Mouse (Mus musculus): ENCODE measurements around the gene Sec24d.
"Not testable (repeated sequence)": the region's sequence is repeated elsewhere in the genome, so short reads cannot be mapped to it uniquely, and the experiment has no call there.

Sec24d gene

GRCm38 (mm10) chr3:123336455-123336854 is 69.2 kb downstream of the Sec24d start:
- in situ Hi-C loops (cut with MseI, MboI) = no loop called here

DNA sequence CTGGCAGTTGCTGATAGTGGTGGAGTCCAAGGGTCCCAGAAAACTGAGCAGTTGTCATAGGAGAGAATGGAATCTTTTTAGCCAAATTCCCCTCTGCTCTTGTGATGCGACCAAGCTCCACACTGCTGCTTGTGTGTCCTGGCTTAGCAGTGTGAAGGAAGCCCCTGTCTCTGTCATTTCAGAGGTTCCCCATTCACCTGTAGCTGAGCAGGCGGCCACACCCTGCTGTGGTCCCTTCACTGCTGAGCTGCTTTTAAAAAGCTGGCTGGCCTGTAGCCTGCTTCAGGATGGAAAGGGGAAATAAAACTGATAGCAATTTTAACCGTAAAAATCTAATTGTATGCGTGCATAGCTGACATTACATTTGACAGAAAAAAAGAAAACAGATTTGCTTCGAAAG is 69.7 kb downstream of the Sec24d start:
- in situ Hi-C loops (cut with MseI, MboI) = no loop called here

GRCm38 (mm10) chr3:123337853-123338252 is 70.6 kb downstream of the Sec24d start:
- in situ Hi-C loops (cut with MseI, MboI) = no loop called here

DNA sequence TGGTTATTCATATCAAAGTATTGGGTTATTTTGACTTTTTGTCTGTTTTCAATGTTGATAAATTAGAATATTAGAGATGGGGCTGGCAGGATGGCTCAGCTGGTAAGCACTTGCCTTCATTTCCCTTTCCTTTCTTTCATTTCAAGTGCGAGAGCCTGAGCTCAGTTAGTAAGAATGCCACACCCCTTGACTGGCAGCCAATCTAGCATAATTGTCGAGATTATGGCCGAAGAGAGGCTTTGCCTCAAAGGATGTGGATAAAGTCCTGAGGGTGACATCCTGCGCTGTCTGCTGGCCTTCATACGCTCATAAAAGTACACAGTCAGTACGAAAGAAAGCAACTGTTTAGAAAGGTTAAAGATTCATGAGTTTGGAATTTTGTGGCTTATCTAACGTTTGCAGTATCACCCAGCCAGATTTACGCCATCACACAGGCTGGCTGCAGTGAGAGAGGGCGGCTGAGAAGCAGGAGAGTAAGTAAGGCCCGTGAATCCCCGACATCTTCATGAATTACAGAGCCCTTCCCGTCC is 71.5 kb downstream of the Sec24d start:
- in situ Hi-C loops (cut with MseI, MboI) = no loop called here

GRCm38 (mm10) chr3:123341049-123341448 is 73.8 kb downstream of the Sec24d start:
- in situ Hi-C loops (cut with MseI, MboI) = no loop called here

DNA sequence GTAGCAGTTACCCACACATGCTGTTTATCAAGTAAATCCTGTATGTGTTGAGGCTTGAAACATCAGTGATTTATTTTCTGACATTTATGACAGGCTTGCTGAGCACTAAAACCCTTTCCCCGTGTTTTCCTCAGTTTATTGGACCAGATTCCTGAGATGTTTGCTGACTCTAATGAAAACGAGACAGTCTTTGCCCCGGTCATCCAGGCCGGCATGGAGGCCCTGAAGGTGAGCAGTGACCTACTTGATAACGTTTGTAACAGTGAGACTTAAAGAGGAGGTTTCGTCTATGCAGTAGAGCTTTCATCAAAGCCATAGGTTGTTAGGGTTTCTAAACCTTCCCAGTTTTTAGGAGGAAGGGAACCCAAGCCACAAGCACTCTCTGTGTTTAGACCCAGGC is 76.4 kb downstream of the Sec24d start:
- in situ Hi-C loops (cut with MseI, MboI) = no loop called here

- in situ Hi-C loops (cut with MseI, MboI) = no loop called here
Observed at GRCm38 (mm10) chr3:123348080-123348802, 81.0 kb downstream of the Sec24d start.

- in situ Hi-C loops (cut with MseI, MboI) = loop anchor here (10.0 kb wide), 1 partner anchor 186 kb away; no protein-coding TSS in a partner anchor
Observed at GRCm38 (mm10) chr3:123350602-123351001, 83.3 kb downstream of the Sec24d start.

DNA sequence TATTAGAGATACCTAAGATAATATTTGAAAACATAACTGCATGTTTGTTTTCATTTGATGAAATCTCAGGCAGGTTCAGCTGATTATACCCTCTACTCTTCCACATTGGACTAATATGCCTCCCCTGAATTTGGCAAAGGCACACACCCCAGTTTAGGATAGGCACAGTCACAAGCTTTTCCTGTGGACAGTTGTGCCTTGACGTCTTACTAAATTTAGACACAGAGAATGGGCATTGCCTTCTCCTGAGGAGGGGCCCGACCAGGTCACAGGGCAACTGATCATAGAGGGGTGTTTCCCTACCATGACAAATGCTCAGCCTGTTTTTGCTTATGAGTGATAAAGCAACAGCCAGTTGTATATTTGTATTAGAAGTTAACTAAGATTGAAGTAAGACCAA is 84.3 kb downstream of the Sec24d start:
- in situ Hi-C loops (cut with MseI, MboI) = loop anchor here (10.0 kb wide), 1 partner anchor 187 kb away; no protein-coding TSS in a partner anchor

DNA sequence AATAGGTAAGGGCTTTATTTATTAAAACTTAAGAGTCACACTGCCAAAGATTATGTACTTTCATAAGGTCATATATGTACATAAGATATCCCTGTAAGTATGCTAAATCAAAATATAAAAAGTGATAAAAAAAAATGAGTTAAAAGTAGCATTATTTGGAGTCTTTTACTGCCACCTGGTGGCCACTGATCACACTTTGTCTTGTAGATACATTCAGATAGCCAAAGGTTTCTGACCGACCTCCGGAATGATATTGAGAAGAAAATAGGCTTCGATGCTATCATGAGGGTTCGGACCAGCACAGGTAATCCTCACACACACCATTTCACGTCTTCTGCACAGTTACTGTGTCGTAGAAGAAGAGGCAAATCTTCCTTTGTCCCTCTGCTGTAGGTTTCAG is 85.9 kb downstream of the Sec24d start:
- in situ Hi-C loops (cut with MseI, MboI) = loop anchor here (10.0 kb wide), 1 partner anchor 188 kb away; no protein-coding TSS in a partner anchor

DNA sequence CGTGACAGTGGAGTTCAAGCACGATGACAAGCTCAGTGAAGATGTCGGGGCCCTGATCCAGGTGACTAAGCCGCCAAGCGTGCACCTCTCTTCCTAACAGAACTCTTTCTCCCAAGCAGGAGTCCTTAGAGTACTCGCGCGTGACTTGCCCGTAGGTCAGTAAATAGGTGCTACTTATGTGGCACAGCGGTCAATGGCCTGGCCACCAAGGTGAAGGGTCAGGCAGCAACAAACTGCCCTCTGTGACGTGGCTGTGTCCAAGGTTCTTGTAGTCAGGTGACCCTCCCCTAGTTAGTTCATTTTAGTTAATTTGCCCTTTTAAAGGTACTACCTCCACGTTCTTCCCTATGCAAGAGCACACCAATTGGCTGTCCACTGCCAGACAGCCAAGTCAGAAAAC is 86.4 kb downstream of the Sec24d start:
- in situ Hi-C loops (cut with MseI, MboI) = loop anchor here (10.0 kb wide), 1 partner anchor 189 kb away; no protein-coding TSS in a partner anchor

DNA sequence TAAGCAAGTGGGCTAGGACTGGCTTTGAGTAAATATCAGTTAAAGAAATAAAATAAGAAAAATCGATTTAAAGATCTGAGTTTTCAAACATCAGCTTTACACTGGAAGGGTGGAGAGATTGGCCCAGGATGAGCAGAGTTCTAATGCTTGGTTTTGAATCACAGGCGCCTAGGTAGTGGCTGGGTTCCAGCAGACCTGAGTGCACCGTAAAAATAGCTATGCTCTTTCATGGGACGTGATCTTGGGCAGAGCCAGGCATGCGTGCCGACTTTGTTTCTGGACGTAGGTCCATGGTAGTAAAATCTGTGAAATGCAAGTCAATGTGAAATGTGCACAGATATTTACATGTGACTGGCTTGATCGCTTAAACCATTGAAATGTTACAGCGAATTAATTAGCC is 87.1 kb downstream of the Sec24d start:
- in situ Hi-C loops (cut with MseI, MboI) = loop anchor here (10.0 kb wide), 1 partner anchor 190 kb away; no protein-coding TSS in a partner anchor

- in situ Hi-C loops (cut with MseI, MboI) = loop anchor here (10.0 kb wide), 1 partner anchor 192 kb away; no protein-coding TSS in a partner anchor
Observed at GRCm38 (mm10) chr3:123356377-123356991, 89.2 kb downstream of the Sec24d start.

- in situ Hi-C loops (cut with MseI, MboI) = not testable (repeated sequence)
Observed at GRCm38 (mm10) chr3:123366820-123367219, 99.6 kb downstream of the Sec24d start.

DNA sequence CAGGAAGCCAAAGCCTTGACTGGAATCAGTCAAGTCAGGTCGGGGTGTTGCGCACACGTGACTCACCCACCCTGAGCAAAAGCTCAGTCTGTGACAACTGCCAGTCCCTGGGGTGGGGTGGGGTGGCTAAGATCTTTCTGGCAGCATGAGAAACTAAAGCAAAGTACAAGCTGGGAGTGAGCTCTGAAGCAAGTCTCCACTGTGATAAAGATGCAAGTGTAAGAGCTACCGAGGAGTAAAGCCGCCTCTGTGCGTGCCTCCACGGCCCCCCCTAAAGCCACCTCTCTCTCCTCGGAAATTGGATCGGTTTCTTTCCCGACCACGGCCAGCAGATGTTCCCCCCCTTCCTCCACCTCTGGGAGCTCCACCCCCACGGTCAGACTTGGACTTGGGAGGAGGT is 101.9 kb downstream of the Sec24d start:
- in situ Hi-C loops (cut with MseI, MboI) = no loop called here

GRCm38 (mm10) chr3:123370927-123371326 is 103.7 kb downstream of the Sec24d start:
- in situ Hi-C loops (cut with MseI, MboI) = no loop called here

- in situ Hi-C loops (cut with MseI, MboI) = no loop called here
Observed at GRCm38 (mm10) chr3:123371766-123372535, 104.7 kb downstream of the Sec24d start.

- in situ Hi-C loops (cut with MseI, MboI) = no loop called here
Observed at GRCm38 (mm10) chr3:123376562-123376961, 109.3 kb downstream of the Sec24d start.

DNA sequence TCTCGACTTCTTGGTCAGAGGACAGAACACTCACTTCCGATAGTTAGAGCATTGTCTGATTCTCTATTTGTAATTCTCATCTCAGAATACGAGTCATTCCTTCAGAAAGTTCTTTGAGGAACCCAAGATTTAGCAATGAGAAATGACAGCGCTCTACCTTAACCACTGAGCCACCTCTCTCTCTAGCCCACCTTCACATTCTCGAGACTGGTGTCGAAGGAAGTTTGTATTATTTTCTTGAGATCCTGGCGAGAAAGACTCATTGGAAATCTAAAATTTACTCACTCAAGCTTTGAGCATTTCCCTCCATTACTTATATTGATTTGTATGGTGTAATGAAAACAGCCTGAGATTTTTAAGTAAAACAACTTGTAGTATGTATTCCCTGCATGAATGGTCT is 117.2 kb downstream of the Sec24d start:
- in situ Hi-C loops (cut with MseI, MboI) = no loop called here

GRCm38 (mm10) chr3:123385118-123385485 is 117.8 kb downstream of the Sec24d start:
- in situ Hi-C loops (cut with MseI, MboI) = no loop called here

DNA sequence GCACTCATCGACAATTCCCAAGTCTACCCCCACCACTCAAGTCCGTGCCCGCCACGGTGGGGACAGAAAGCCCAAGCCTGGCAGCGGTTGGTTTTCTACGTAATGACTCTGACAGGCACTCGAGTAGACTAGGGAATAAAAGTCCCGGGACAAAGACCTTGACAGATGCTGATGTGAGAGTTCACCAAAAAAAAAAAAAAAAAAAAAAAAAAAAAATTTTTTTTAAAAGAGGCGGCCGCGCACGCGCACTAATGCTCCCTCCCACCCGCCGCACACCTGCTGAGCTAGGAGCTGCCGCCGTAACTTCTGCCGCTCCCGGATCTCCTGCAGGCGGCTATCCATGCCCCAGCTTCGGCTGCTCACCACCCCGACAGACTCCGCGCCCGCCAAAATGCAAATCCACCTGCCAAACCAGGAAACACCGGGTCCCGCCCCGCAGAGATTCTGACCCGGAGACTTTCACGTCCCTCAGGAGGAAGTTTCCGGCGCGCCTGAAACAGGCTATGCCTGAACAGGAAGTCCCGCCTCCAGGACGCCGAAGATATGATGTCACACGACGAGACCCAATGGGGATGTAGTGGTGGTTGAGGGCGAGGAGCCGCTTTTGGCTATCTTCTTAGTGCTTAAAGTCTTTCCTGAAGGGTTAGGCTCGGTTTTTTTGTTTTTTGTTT is 118.4 kb downstream of the Sec24d start, which contains the start of gene Mettl14:
TSS of gene Mettl14 (minus strand) at position 623 of the 671 bp plus-strand sequence.
- in situ Hi-C loops (cut with MseI, MboI) = no loop called here
